Mouse (Mus musculus): Measurements from ENCODE around the gene Pde6d. TPM values are rescaled to one million over a fixed set of nuclear protein-coding genes. Genes with fewer than 3 reads are reported as not detected.

Gene Pde6d
- polyA plus RNA-seq, 1 experiment from 2014 or later, result 58.5 TPM

DNA sequence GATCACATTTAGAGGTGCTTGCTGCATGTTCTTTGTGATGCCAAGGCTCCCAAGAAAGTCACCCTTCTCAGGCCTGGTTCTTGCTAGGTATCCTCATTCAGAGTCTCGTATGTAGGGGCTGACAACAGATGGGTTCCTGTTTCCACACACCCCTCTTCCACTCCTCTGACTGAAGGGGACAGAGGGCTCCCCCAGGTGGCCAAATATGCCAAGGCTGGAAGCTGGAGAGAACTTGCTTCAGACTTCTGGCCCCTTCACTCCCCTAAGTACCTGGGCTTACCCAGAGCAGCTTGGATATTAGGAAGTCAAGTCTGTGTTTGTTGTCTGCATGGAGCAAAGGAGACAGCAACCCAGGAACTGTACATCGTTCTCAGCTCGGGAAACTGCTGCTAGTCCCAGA lies 82.5 kb downstream of the Pde6d start:
- H3K27me3 ChIP-seq (ENCODE audit: insufficient read depth, low read length), result no peaks in the 10 kb centered on the region
- H3K9ac ChIP-seq, result no peak overlapping the region
- no peak overlapping the region for H3K27ac ChIP-seq (ENCODE audit: low read depth)
- H3K4me2 ChIP-seq, result no peak overlapping the region
- DNase-seq (peak; percentile 84), ATAC-seq (ENCODE audit: insufficient read depth) (no peak)
- no peaks in the 10 kb centered on the region for H3K9me3 ChIP-seq (ENCODE audit: low read depth, low read length)
- TF ChIP-seq CTCF (IDR thresholded peaks at IDR 0.05; ENCODE audit: low read depth), result peak; percentile 81
- H3K4me1 ChIP-seq (ENCODE audit: insufficient read depth), result peaks cover 13% of the 10 kb centered on the region
- no peak overlapping the region for H3K4me3 ChIP-seq (ENCODE audit: low read depth, low read length)
- WGBS, result 17% methylated on average over 3 of the region's 3 CpGs
- no peaks in the 10 kb centered on the region for H3K36me3 ChIP-seq (ENCODE audit: insufficient read depth)

- Histone ChIP-seq H3K27me3 (ENCODE audit: insufficient read depth, low read length) (no peaks in the 10 kb centered on the region), H3K9me3 (ENCODE audit: low read depth, low read length) (no peaks in the 10 kb centered on the region), H3K27ac (ENCODE audit: low read depth) (0 out of 2 replicates have a peak overlapping the region, but pooled peaks have one; percentile 16), H3K4me1 (ENCODE audit: insufficient read depth) (peaks cover 8% of the 10 kb centered on the region; the same call in 1 of the 2 replicates), H3K36me3 (ENCODE audit: insufficient read depth) (no peaks in the 10 kb centered on the region), H3K9ac (0 out of 2 replicates have a peak overlapping the region, but pooled peaks have one; percentile 13), H3K4me3 (ENCODE audit: low read depth, low read length) (no peak overlapping the region), H3K4me2 (no peak overlapping the region)
- WGBS, result 73% methylated on average over 1 of the region's 1 CpGs
- TF ChIP-seq CTCF (IDR thresholded peaks at IDR 0.05; ENCODE audit: low read depth), result no peak
- DNase-seq (no peak), ATAC-seq (ENCODE audit: insufficient read depth) (no peak)
Observed at GRCm38 (mm10) chr1:86498611-86499010, 83.8 kb downstream of the Pde6d start.

DNA sequence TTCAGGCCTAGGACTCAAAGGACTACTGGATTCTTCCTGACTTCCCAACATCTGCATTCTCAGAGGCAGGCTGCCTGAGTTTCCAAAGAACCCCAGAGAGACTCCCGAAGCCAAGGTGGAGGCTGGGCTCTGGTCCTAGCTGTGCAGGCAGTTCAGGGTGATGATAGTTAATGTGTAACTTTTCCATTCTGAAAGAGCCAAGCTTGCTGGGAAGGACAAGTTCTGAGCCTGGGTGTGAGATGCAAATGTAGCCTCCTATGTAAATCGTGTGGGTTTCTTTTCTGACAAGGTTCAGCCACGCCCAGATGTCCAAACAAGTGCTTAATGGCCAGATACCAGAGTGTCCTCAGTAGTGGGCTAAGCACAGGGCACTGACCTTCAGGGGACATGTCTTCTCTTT lies 84.4 kb downstream of the Pde6d start:
- 42% methylated on average over 3 of the region's 3 CpGs for WGBS
- Histone ChIP-seq H3K27ac (ENCODE audit: low read depth) (peak overlapping the region; percentile 76), H3K4me3 (ENCODE audit: low read depth, low read length) (no peak overlapping the region), H3K9me3 (ENCODE audit: low read depth, low read length) (no peaks in the 10 kb centered on the region), H3K4me1 (ENCODE audit: insufficient read depth) (peaks cover 8% of the 10 kb centered on the region; the same call in 1 of the 2 replicates), H3K4me2 (0 out of 2 replicates have a peak overlapping the region, but pooled peaks have one; percentile 3), H3K27me3 (ENCODE audit: insufficient read depth, low read length) (no peaks in the 10 kb centered on the region), H3K9ac (no peak overlapping the region), H3K36me3 (ENCODE audit: insufficient read depth) (no peaks in the 10 kb centered on the region)
- TF ChIP-seq CTCF (IDR thresholded peaks at IDR 0.05; ENCODE audit: low read depth), result no peak
- ATAC-seq (ENCODE audit: insufficient read depth) (no peak), DNase-seq (peak; percentile 45)

GRCm38 (mm10) chr1:86497361-86497760 lies 85.1 kb downstream of the Pde6d start:
- TF ChIP-seq CTCF (IDR thresholded peaks at IDR 0.05; ENCODE audit: low read depth), result no peak
- Histone ChIP-seq H3K9me3 (ENCODE audit: low read depth, low read length) (no peaks in the 10 kb centered on the region), H3K9ac (no peak overlapping the region; the same call in 1 of the 2 replicates), H3K4me3 (ENCODE audit: low read depth, low read length) (no peak overlapping the region), H3K4me1 (ENCODE audit: insufficient read depth) (peaks cover 14% of the 10 kb centered on the region), H3K27me3 (ENCODE audit: insufficient read depth, low read length) (no peaks in the 10 kb centered on the region), H3K4me2 (no peak overlapping the region), H3K36me3 (ENCODE audit: insufficient read depth) (no peaks in the 10 kb centered on the region), H3K27ac (ENCODE audit: low read depth) (peak overlapping the region; percentile 76)
- 58% methylated on average over 5 of the region's 5 CpGs for WGBS
- ATAC-seq (ENCODE audit: insufficient read depth) (no peak), DNase-seq (no peak)

GRCm38 (mm10) chr1:86496340-86496739 lies 86.1 kb downstream of the Pde6d start:
- Histone ChIP-seq H3K4me1 (ENCODE audit: insufficient read depth) (peaks cover 21% of the 10 kb centered on the region), H3K36me3 (ENCODE audit: insufficient read depth) (no peaks in the 10 kb centered on the region), H3K27ac (ENCODE audit: low read depth) (no peak overlapping the region), H3K4me2 (no peak overlapping the region), H3K4me3 (ENCODE audit: low read depth, low read length) (no peak overlapping the region), H3K9ac (no peak overlapping the region), H3K9me3 (ENCODE audit: low read depth, low read length) (no peaks in the 10 kb centered on the region), H3K27me3 (ENCODE audit: insufficient read depth, low read length) (no peaks in the 10 kb centered on the region)
- no peak for ATAC-seq (ENCODE audit: insufficient read depth)
- 91% methylated on average over 4 of the region's 4 CpGs for WGBS
- no peak for TF ChIP-seq CTCF (IDR thresholded peaks at IDR 0.05; ENCODE audit: low read depth)
- DNase-seq, result no peak

DNA sequence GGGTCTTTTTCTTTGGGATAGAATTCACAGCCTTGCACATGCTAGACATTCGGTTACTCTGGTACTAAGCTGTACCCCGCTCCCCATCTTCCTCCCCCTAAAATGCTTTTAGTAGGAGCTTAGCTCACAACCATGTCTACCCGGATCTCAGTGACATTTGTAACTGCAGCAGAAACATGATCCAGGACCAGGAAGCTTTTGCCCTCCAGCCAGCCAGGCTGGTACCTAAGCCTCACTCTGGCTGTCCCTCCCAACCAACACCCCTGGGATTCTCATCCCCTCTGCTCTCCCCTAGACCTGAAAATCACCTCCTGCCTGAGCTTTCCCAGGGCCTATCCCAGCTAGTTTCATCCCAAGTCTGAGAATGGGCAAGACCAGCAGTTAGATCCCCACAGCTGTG lies 88.6 kb downstream of the Pde6d start:
- no peak for ATAC-seq (ENCODE audit: insufficient read depth)
- no peak for DNase-seq
- Histone ChIP-seq H3K36me3 (ENCODE audit: insufficient read depth) (no peaks in the 10 kb centered on the region), H3K27ac (ENCODE audit: low read depth) (no peak overlapping the region), H3K9me3 (ENCODE audit: low read depth, low read length) (no peaks in the 10 kb centered on the region), H3K4me1 (ENCODE audit: insufficient read depth) (peaks cover 21% of the 10 kb centered on the region), H3K4me2 (no peak overlapping the region), H3K4me3 (ENCODE audit: low read depth, low read length) (no peak overlapping the region), H3K9ac (no peak overlapping the region), H3K27me3 (ENCODE audit: insufficient read depth, low read length) (no peaks in the 10 kb centered on the region)
- no peak for TF ChIP-seq CTCF (IDR thresholded peaks at IDR 0.05; ENCODE audit: low read depth)
- WGBS, result 74% methylated on average over 3 of the region's 3 CpGs

Other genes with a start within 250 kb of the Pde6d start
- 391 and 408 TPM in 2 replicates for gene Ncl, start 223.2 kb downstream of the Pde6d start, polyA plus RNA-seq (2014; fragmentation: Nextera tagmentation; extraction: Ambion mirVana)
- gene Nmur1, start 156.4 kb downstream of the Pde6d start, polyA plus RNA-seq (2014; fragmentation: Nextera tagmentation; extraction: Ambion mirVana), result not detected in 2 replicates
- gene Tex44, start 156.3 kb downstream of the Pde6d start, polyA plus RNA-seq (2014; fragmentation: Nextera tagmentation; extraction: Ambion mirVana), result not detected in 2 replicates
- 3,453 and 3,547 TPM in 2 replicates for gene Ptma, start 55.9 kb downstream of the Pde6d start, polyA plus RNA-seq (2014; fragmentation: Nextera tagmentation; extraction: Ambion mirVana)
- 37.6 and 38.0 TPM in 2 replicates for gene Cops7b, start 275 bp upstream of the Pde6d start, polyA plus RNA-seq (2014; fragmentation: Nextera tagmentation; extraction: Ambion mirVana)
- gene Nppc, start 87.9 kb upstream of the Pde6d start, polyA plus RNA-seq (2014; fragmentation: Nextera tagmentation; extraction: Ambion mirVana), result 0.29 TPM in 1 of 2 replicates, not detected in the other
- gene Dis3l2, start 121.2 kb upstream of the Pde6d start, polyA plus RNA-seq (2014; fragmentation: Nextera tagmentation; extraction: Ambion mirVana), result 25.8 and 30.0 TPM in 2 replicates